Mouse (Mus musculus) E14TG2a.4 (cell line): ENCODE measurements around the gene Ptger4.
A peak's percentile ranks its signal among the peaks of the same experiment; 100 is the strongest.
"Not testable (repeated sequence)": the region's sequence is repeated elsewhere in the genome, so short reads cannot be mapped to it uniquely, and the experiment has no call there.

Experiments
- H3K27me3 ChIP-seq: 2 replicates; pipeline ENCODE4 v1.6.1; 2014; ENCODE audit warnings: low read length, control low read depth; ENCODE audit not compliant: insufficient read depth
- H3K36me3 ChIP-seq: 2 replicates; pipeline ENCODE4 v1.6.1; 2014; ENCODE audit warnings: low read length, control low read depth; ENCODE audit not compliant: insufficient read depth
- H3K4me1 ChIP-seq: replicated peaks from 2 replicates; pipeline ENCODE4 v1.6.1; 2014; ENCODE audit warnings: low read depth, low read length, control low read depth
- H3K4me3 ChIP-seq: replicated peaks from 2 replicates; pipeline ENCODE4 v1.5.1; 2014; ENCODE audit warnings: mild to moderate bottlenecking, low read length
- H3K9me3 ChIP-seq: 2 replicates; pipeline ENCODE4 v1.6.1; 2014; ENCODE audit warnings: low read length, control low read depth
- CTCF ChIP-seq: conservative IDR thresholded peaks from 2 replicates; pipeline ENCODE4 v1.5.1; 2014; ENCODE audit warnings: low read length
- NANOG ChIP-seq: IDR thresholded peaks from 2 replicates; pipeline ENCODE4 v1.6.1; 2014; ENCODE audit warnings: borderline replicate concordance, low read length, mixed read lengths
- POU5F1 ChIP-seq: IDR thresholded peaks from 2 replicates; pipeline ENCODE4 v1.6.1; 2014; ENCODE audit warnings: low read length, borderline replicate concordance

Gene Ptger4

DNA sequence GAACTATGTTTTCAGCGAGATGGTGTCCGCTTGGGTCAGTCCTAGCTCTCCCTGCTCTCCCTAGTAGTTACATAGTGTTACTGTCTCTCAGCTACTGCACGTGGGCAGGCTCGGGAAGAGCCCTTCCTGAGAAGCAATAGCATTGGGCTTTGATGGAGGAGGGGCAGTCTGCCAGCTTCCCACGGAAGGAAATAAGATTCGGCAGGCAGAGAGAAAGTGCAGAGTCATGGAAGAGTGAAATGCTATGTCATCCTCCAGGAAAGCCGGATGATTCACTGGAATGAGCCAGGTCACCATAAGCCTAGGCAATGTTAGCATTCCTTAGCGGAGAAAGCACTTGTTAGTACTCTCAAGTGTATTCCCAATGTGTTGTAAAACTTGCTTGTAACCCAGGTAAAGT is 8.5 kb downstream of the Ptger4 start:
- Histone ChIP-seq H3K4me1 (peaks cover 27% of the 10 kb centered on the region), H3K27me3 (peaks cover 17% of the 10 kb centered on the region), H3K4me3 (peak overlapping the region; percentile 49; the same call in 1 of the 2 replicates), H3K9me3 (no peaks in the 10 kb centered on the region), H3K36me3 (no peaks in the 10 kb centered on the region)
- no peak for TF ChIP-seq POU5F1
- no peak for TF ChIP-seq NANOG
- TF ChIP-seq CTCF, result no peak

DNA sequence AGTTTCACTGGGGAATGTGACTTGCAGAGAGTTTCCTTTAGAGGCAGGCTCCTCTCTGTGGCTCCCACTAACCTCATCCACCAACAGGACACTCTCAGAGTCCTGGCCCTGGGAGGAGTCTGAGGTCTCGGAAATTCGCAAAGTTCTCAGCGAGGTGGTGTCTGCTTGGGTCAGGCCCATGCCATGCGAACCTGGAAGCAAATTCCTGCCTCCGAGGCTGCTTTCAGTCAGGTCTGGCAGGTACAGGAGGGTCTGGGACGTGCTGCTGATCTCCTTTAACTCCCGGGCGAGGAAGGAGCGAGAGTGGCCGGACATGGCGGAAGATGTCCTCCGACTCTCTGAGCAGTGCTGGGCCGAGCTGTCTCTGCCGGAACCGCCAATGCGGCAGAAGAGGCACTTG is 9.3 kb downstream of the Ptger4 start:
- TF ChIP-seq NANOG, result no peak
- TF ChIP-seq CTCF, result no peak
- Histone ChIP-seq H3K36me3 (no peaks in the 10 kb centered on the region), H3K4me3 (peak overlapping the region; percentile 68), H3K9me3 (no peaks in the 10 kb centered on the region), H3K4me1 (peaks cover 27% of the 10 kb centered on the region), H3K27me3 (peaks cover 9% of the 10 kb centered on the region)

- H3K27me3 ChIP-seq, H3K9me3 ChIP-seq, H3K36me3 ChIP-seq, H3K4me3 ChIP-seq: not testable (repeated sequence)
- peaks cover 24% of the 10 kb centered on the region for H3K4me1 ChIP-seq
These were observed 13.2 kb downstream of the Ptger4 start for GRCm38 (mm10) chr15:5230746-5231145.

DNA sequence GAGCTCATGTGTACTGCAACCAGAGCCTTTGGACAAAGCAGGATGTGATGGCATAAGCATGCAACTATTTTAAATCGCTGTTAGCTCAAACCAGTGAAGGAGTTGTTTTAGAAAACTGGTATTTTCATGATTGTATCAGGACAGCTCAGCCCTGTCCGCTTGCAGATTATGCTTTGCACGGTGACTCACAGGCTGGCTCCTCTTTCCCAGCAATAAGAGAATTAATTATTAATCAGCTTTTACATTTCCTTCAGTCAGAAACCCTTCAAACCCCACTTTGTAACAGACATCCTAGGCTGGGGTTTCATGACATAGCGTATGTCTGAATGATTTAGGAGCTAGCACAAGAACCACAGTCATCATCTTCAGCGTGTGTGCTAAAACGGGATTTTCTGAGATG is 23.5 kb downstream of the Ptger4 start:
- TF ChIP-seq NANOG (no peak), POU5F1 (no peak), CTCF (no peak)
- H3K4me3 ChIP-seq, result no peak overlapping the region
- H3K36me3 ChIP-seq, result peaks cover 20% of the 10 kb centered on the region
- H3K9me3 ChIP-seq, result no peaks in the 10 kb centered on the region
- H3K4me1 ChIP-seq, result no peaks in the 10 kb centered on the region; the same call in 1 of the 2 replicates
- H3K27me3 ChIP-seq, result no peaks in the 10 kb centered on the region

- no peak overlapping the region for H3K4me3 ChIP-seq
- no peak for TF ChIP-seq NANOG
- no peak for TF ChIP-seq POU5F1
- no peak for TF ChIP-seq CTCF
- H3K4me1 ChIP-seq, result no peaks in the 10 kb centered on the region
- H3K36me3 ChIP-seq, result peaks cover 35% of the 10 kb centered on the region
- H3K27me3 ChIP-seq, result no peaks in the 10 kb centered on the region
- no peaks in the 10 kb centered on the region for H3K9me3 ChIP-seq
These were observed 34.9 kb downstream of the Ptger4 start for GRCm38 (mm10) chr15:5209116-5209515.

- peaks cover 5% of the 10 kb centered on the region for H3K4me1 ChIP-seq
- H3K27me3 ChIP-seq, result no peaks in the 10 kb centered on the region
- no peaks in the 10 kb centered on the region for H3K9me3 ChIP-seq
- H3K4me3 ChIP-seq, result no peak overlapping the region
- H3K36me3 ChIP-seq, result peaks cover 20% of the 10 kb centered on the region
- TF ChIP-seq POU5F1 (no peak), NANOG (no peak), CTCF (no peak)
These were observed 38.8 kb downstream of the Ptger4 start for GRCm38 (mm10) chr15:5205222-5205621.

- H3K36me3 ChIP-seq, result peaks cover 64% of the 10 kb centered on the region
- H3K9me3 ChIP-seq, result no peaks in the 10 kb centered on the region
- H3K4me1 ChIP-seq, result peaks cover 8% of the 10 kb centered on the region
- TF ChIP-seq CTCF, result no peak
- no peak for TF ChIP-seq NANOG
- no peak for TF ChIP-seq POU5F1
- no peak overlapping the region for H3K4me3 ChIP-seq
- no peaks in the 10 kb centered on the region for H3K27me3 ChIP-seq
These were observed 47.3 kb downstream of the Ptger4 start for GRCm38 (mm10) chr15:5196691-5197090.

DNA sequence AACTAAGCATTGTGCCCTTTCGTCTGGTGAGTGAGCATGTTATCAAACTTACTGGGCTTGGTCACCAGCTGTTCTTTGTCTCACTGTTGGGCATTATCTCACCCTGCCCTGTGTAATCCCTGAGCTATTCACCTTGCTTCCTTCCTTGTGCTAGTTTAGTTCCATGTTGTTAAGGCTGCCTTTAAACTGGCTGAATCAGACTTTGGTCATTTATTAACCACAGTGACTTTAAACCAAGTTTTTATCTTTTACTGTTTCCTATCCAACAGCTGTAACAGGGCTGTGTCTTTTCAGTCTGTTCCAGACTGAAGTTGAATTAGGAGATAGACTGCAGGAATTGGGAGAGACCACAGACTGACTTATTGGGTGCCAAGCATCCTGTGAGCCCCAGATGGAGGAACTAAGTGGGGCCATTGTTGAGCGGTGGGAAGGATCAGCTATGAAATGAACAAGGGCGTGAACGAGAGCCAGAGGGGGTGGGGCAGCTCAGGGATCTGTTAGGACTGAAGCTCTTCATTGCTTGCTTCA is 47.9 kb downstream of the Ptger4 start:
- no peaks in the 10 kb centered on the region for H3K27me3 ChIP-seq

GRCm38 (mm10) chr15:5194931-5195330 is 49.1 kb downstream of the Ptger4 start:
- no peaks in the 10 kb centered on the region for H3K27me3 ChIP-seq
- H3K36me3 ChIP-seq, result peaks cover 71% of the 10 kb centered on the region
- TF ChIP-seq NANOG (no peak), POU5F1 (no peak), CTCF (no peak)
- H3K4me1 ChIP-seq, result peaks cover 3% of the 10 kb centered on the region; the same call in 1 of the 2 replicates
- no peaks in the 10 kb centered on the region for H3K9me3 ChIP-seq
- H3K4me3 ChIP-seq, result no peak overlapping the region

More for the DNA sequence above, 47.9 kb downstream of the Ptger4 start:
- H3K4me3 ChIP-seq, result no peak overlapping the region
- no peaks in the 10 kb centered on the region for H3K9me3 ChIP-seq
- TF ChIP-seq NANOG (no peak), POU5F1 (no peak), CTCF (no peak)
- H3K36me3 ChIP-seq, result peaks cover 66% of the 10 kb centered on the region
- peaks cover 3% of the 10 kb centered on the region; the same call in 1 of the 2 replicates for H3K4me1 ChIP-seq
